In genomic region chr6:100537042-100537441, GRCm38 (mm10) we compare ENCODE assay signal across 26 mouse cellular contexts.
"Had no signal": no experiment of that assay in that cellular context is flagged by ENCODE, and none has a peak within 500 bp of the region (broad histone marks: within the 10 kb centered on the region; RNA-seq: fewer than 3 reads in every experiment).

No protein-coding gene starts in this region.

- H3K9ac ChIP-seq: heart, embryonic 13.5 days; heart, embryonic 15.5 days; hindbrain, embryonic 13.5 days; hindbrain, embryonic 15.5 days; kidney, embryonic 15.5 days; limb, embryonic 12.5 days; liver, embryonic 13.5 days; liver, embryonic 15.5 days had no signal

- H3K27ac ChIP-seq: heart, adult 2 months; heart, embryonic 13.5 days; heart, embryonic 15.5 days; hindbrain, embryonic 13.5 days; hindbrain, embryonic 15.5 days; hindbrain, postnatal 0 days; kidney, embryonic 15.5 days; kidney, postnatal 0 days; left cerebral cortex, adult 2 months; limb, embryonic 10.5 days; limb, embryonic 12.5 days; liver, embryonic 13.5 days; liver, embryonic 15.5 days had no signal

- ATAC-seq: hindbrain, postnatal 0 days had no signal

- H3K36me3 ChIP-seq: heart, embryonic 13.5 days; heart, embryonic 15.5 days; hindbrain, embryonic 13.5 days; hindbrain, embryonic 15.5 days; kidney, embryonic 15.5 days; limb, embryonic 10.5 days; limb, embryonic 12.5 days; liver, embryonic 13.5 days; liver, embryonic 15.5 days had no signal

- H3K4me1 ChIP-seq: liver, embryonic 13.5 days; liver, embryonic 15.5 days had no signal

- H3K4me3 ChIP-seq: heart, adult 2 months; heart, embryonic 13.5 days; heart, embryonic 15.5 days; hindbrain, embryonic 13.5 days; hindbrain, embryonic 15.5 days; kidney, embryonic 15.5 days; left cerebral cortex, adult 2 months; limb, embryonic 10.5 days; limb, embryonic 12.5 days; liver, embryonic 13.5 days; liver, embryonic 15.5 days had no signal

- DNase-seq: gastrocnemius, postnatal 14 days; gastrocnemius, postnatal 36 days; heart, adult 11 months; heart, adult 2 months; heart, postnatal 14 days; heart, postnatal 36 days; kidney, adult 11 months; kidney, adult 2 months; kidney, adult 9 months; kidney, postnatal 14 days; kidney, postnatal 36 days; layer of hippocampus, adult 9-11 months; liver; liver, embryonic 13.5 days had no signal

- H3K9me3 ChIP-seq: heart, embryonic 13.5 days; heart, embryonic 15.5 days; hindbrain, embryonic 13.5 days; hindbrain, embryonic 15.5 days; kidney, embryonic 15.5 days; limb, embryonic 10.5 days; limb, embryonic 12.5 days; liver, embryonic 13.5 days; liver, embryonic 15.5 days had no signal

- H3K27me3 ChIP-seq: heart, embryonic 15.5 days; liver, embryonic 13.5 days; liver, embryonic 15.5 days had no signal

- H3K4me2 ChIP-seq: heart, embryonic 11.5 days; heart, embryonic 13.5 days; heart, embryonic 15.5 days; hindbrain, embryonic 13.5 days; hindbrain, embryonic 15.5 days; kidney, embryonic 15.5 days; limb, embryonic 12.5 days; liver, embryonic 13.5 days; liver, embryonic 15.5 days had no signal
